Mouse (Mus musculus) megakaryocyte, embryonic 14.5 days (primary cell): ENCODE results near the gene Unc80. TPM values are rescaled to one million over a fixed set of nuclear protein-coding genes. Genes with fewer than 3 reads are reported as not detected.

Experiments
- H3K27me3 ChIP-seq: replicated peaks from 2 replicates; pipeline ENCODE3; 2012; ENCODE audit warnings: inconsistent platforms
- H3K36me3 ChIP-seq: replicated peaks from 2 replicates; pipeline ENCODE3; 2012; ENCODE audit warnings: low read length, inconsistent platforms, mixed read lengths
- H3K4me1 ChIP-seq: 2 replicates; pipeline ENCODE4 v1.6.1; 2012; ENCODE audit warnings: inconsistent platforms
- H3K4me3 ChIP-seq: replicated peaks from 2 replicates; pipeline ENCODE3; 2012; ENCODE audit warnings: moderate library complexity, mild to moderate bottlenecking, inconsistent platforms
- H3K9me3 ChIP-seq: 2 replicates; pipeline ENCODE4 v1.6.1; 2012; ENCODE audit warnings: inconsistent platforms
- FLI1 ChIP-seq: IDR thresholded peaks from 2 replicates; pipeline ENCODE4 v1.6.1; 2012; ENCODE audit warnings: low read length, inconsistent platforms, mixed read lengths
- GATA1 ChIP-seq: IDR thresholded peaks from 3 replicates; pipeline ENCODE4 v1.6.1; 2012; ENCODE audit warnings: mixed read lengths, low read length, inconsistent platforms, borderline replicate concordance
- polyA plus RNA-seq: library from polyadenylated mRNA; stranded (reverse); fragments of >175 nt; gene quantifications from 2 replicates; pipeline ENCODE4 v1.2.3, GENCODE M21; 2012; ENCODE audit warnings: low replicate concordance; ENCODE audit not compliant: insufficient read depth

Gene Unc80
- polyA plus RNA-seq, 1 experiment: not detected

GRCm38 (mm10) chr1:66700693-66701575 is 232.8 kb downstream of the Unc80 start, which contains the start of gene Rpe:
Gene Rpe (plus strand): TSS chr1:66700831.
- no peaks in the 10 kb centered on the region for H3K9me3 ChIP-seq
- H3K4me1 ChIP-seq: peaks cover 21% of the 10 kb centered on the region; the same call in 1 of the 2 replicates
- TF ChIP-seq GATA1 (no peak), FLI1 (no peak)
- H3K4me3 ChIP-seq: peak within 1 kb of the TSS; percentile 99
- peaks cover 20% of the 10 kb centered on the region for H3K36me3 ChIP-seq
- no peaks in the 10 kb centered on the region for H3K27me3 ChIP-seq

DNA sequence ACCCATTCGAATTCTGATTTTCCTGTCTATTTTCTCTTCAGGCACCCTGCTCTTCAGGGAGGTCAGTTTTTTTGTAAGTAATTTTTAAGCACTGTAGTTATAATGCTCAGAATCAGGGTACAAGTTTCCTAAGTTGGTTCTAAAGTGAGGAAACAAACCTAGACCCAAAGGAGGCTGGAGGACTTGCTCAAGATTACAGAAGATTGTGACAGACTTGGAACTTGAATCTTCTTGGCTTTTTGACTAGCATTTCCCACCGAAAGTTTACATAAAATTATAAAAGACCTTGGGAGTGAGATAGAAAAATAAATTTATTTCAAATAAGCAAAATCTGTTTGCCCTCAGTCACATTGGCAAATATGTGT is 233.4 kb downstream of the Unc80 start:
- peak overlapping the region; percentile 99 for H3K4me3 ChIP-seq
- no peak for TF ChIP-seq GATA1
- no peak for TF ChIP-seq FLI1
- H3K4me1 ChIP-seq: peaks cover 21% of the 10 kb centered on the region; the same call in 1 of the 2 replicates
- H3K9me3 ChIP-seq: no peaks in the 10 kb centered on the region
- no peaks in the 10 kb centered on the region for H3K27me3 ChIP-seq
- H3K36me3 ChIP-seq: peaks cover 26% of the 10 kb centered on the region

- TF ChIP-seq FLI1: no peak
- TF ChIP-seq GATA1: no peak
- Histone ChIP-seq H3K27me3 (no peaks in the 10 kb centered on the region), H3K4me1 (peaks cover 21% of the 10 kb centered on the region; the same call in 1 of the 2 replicates), H3K9me3 (no peaks in the 10 kb centered on the region), H3K36me3 (peaks cover 37% of the 10 kb centered on the region), H3K4me3 (no peak overlapping the region)
These were observed 234.6 kb downstream of the Unc80 start for GRCm38 (mm10) chr1:66702623-66703345.

GRCm38 (mm10) chr1:66704523-66704922 is 236.4 kb downstream of the Unc80 start:
- TF ChIP-seq FLI1: no peak
- no peaks in the 10 kb centered on the region for H3K27me3 ChIP-seq
- no peaks in the 10 kb centered on the region for H3K9me3 ChIP-seq
- H3K4me3 ChIP-seq: no peak overlapping the region
- peaks cover 26% of the 10 kb centered on the region; the same call in 1 of the 2 replicates for H3K4me1 ChIP-seq
- peaks cover 54% of the 10 kb centered on the region for H3K36me3 ChIP-seq

- Histone ChIP-seq H3K9me3 (no peaks in the 10 kb centered on the region), H3K36me3 (peaks cover 75% of the 10 kb centered on the region), H3K4me3 (no peak overlapping the region), H3K27me3 (no peaks in the 10 kb centered on the region), H3K4me1 (peaks cover 6% of the 10 kb centered on the region; the same call in 1 of the 2 replicates)
- TF ChIP-seq FLI1 (no peak), GATA1 (no peak)
These were observed 244.7 kb downstream of the Unc80 start for GRCm38 (mm10) chr1:66712859-66713258.

GRCm38 (mm10) chr1:66730581-66730980 is 262.4 kb downstream of the Unc80 start:
- H3K9me3 ChIP-seq: no peaks in the 10 kb centered on the region
- H3K4me1 ChIP-seq: no peaks in the 10 kb centered on the region
- H3K36me3 ChIP-seq: peaks cover 46% of the 10 kb centered on the region
- no peaks in the 10 kb centered on the region for H3K27me3 ChIP-seq
- TF ChIP-seq FLI1 (no peak), GATA1 (no peak)
- no peak overlapping the region for H3K4me3 ChIP-seq

Other genes starting within 250 kb of the Unc80 start
- 8.4 and 8.7 TPM in 2 replicates for gene Rpe, start 232.5 kb downstream of the Unc80 start, polyA plus RNA-seq